ENCODE assay signal across 8 mouse cellular contexts in the genomic region with DNA sequence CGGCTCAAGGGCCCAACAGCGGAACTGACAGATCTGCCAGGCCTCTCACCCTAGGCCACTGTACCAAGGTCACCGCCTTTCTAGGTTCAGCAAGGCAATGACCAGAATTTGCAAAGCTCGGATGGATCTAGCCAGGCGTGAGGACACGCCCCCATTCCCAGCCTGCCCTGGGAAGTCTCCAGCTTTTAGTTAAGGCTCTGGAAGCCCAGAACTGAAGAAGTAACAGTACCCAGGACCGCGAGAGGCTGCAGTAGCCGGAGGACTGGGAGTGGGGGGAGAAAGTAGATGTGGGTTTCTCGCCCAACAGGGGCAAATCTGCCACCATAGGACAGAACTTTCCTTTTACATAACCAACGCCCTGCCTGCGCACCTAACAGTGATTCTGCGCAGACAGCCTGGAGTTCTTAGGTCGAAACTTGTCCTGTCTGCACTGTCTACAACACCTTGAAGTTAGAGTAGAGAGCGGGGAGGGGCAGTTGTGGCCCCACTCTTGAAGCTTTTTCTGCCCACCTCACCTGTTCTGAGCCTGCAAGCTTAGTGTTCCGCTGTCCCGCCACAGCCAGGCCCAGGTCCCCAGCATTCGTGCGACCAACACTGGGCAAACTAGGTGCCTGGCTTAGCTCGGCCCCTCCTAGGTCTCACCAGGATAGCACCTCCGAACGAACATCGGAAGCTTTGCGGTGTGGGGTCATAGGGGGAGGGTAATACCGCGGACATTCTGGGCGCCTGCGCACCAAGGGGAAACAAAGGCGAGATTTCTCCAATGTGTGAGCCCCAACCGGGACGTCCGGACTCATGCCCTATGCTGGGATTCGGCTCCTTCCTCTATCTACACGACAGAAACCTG. TPM values are rescaled to one million over a fixed set of nuclear protein-coding genes. Genes with fewer than 3 reads are reported as not detected.
DNase-seq lines count a peak whose midpoint lies in the region; ATAC-seq and TF ChIP-seq lines count a peak whose summit lies in the region.

No protein-coding gene starts in this region.

- 2% methylated on average over 34 of the region's 34 CpGs for WGBS in limb, embryonic 10.5 days
- 2% methylated on average over 34 of the region's 34 CpGs for WGBS in midbrain, embryonic 12.5 days

- H3K27me3 ChIP-seq in C2C12 (ENCODE audit: control insufficient read depth, insufficient read depth, insufficient read length), result no peaks in the 10 kb centered on the region
- H3K27me3 ChIP-seq in limb, embryonic 10.5 days (ENCODE audit: low read depth, poor library complexity, severe bottlenecking), result peaks cover 78% of the 10 kb centered on the region
- peaks cover 59% of the 10 kb centered on the region for H3K27me3 ChIP-seq in midbrain, embryonic 12.5 days

- no peaks in the 10 kb centered on the region for H3K9me3 ChIP-seq in limb, embryonic 10.5 days (replicated peaks)
- H3K9me3 ChIP-seq in midbrain, embryonic 12.5 days, result no peaks in the 10 kb centered on the region

- H3K79me3 ChIP-seq in C2C12 (ENCODE audit: low read depth), result no peaks in the 10 kb centered on the region

- H3K36me3 ChIP-seq in C2C12 (ENCODE audit: control insufficient read depth, insufficient read depth), result no peaks in the 10 kb centered on the region
- no peaks in the 10 kb centered on the region for H3K36me3 ChIP-seq in limb, embryonic 10.5 days
- no peaks in the 10 kb centered on the region for H3K36me3 ChIP-seq in midbrain, embryonic 12.5 days

- H3K27ac ChIP-seq in limb, embryonic 10.5 days, result peak overlapping the region; percentile 53; the same call in 1 of the 2 replicates
- H3K27ac ChIP-seq in midbrain, embryonic 12.5 days (replicated peaks), result no peak overlapping the region

- peak; percentile 5; the same call in 1 of the 2 replicates for ATAC-seq in midbrain, embryonic 12.5 days (ENCODE audit: low FRiP score, low read depth)
- no peak for ATAC-seq in cerebellum, adult (ENCODE audit: insufficient number of reproducible peaks, low FRiP score, low TSS enrichment)

- H3K4me2 ChIP-seq in midbrain, embryonic 12.5 days (replicated peaks), result peak overlapping the region; percentile 83

- peak overlapping the region; percentile 34; the same call in 1 of the 2 replicates for H3K9ac ChIP-seq in midbrain, embryonic 12.5 days (replicated peaks)

- H3K4me3 ChIP-seq in C2C12 (ENCODE audit: insufficient read depth, poor library complexity, severe bottlenecking), result no peak overlapping the region
- H3K4me3 ChIP-seq in limb, embryonic 10.5 days, result peak overlapping the region; percentile 57
- H3K4me3 ChIP-seq in midbrain, embryonic 12.5 days, result peak overlapping the region; percentile 46

- TF ChIP-seq CTCF in C2C12 (IDR thresholded peaks at IDR 0.05; ENCODE audit: control insufficient read depth, insufficient read depth, insufficient read length), result no peak

- intact Hi-C loops in heart, postnatal 10 days (cut with DNase I), result no loop called here
- intact Hi-C loops in gastrocnemius, postnatal 36 days (cut with DNase I), result loop anchor here (10.0 kb wide), 1 partner anchor 319 kb away; no protein-coding TSS in a partner anchor

- peak; percentile 78 for DNase-seq in embryo, embryonic 10.5 days (ENCODE audit: low spot score)
- peak; percentile 16 to 31 for DNase-seq in heart, postnatal 10 days
- DNase-seq in limb, embryonic 10.5 days (ENCODE audit: low spot score), result peak; percentile 61
- DNase-seq in gastrocnemius, adult 8-10 months (ENCODE audit: low spot score in 2 of 2), result no peak
- no peak for DNase-seq in gastrocnemius, postnatal 36 days

- peaks cover 9% of the 10 kb centered on the region for H3K79me2 ChIP-seq in C2C12 (ENCODE audit: control insufficient read depth, insufficient read depth)

- H3ac ChIP-seq in C2C12 (ENCODE audit: control insufficient read depth, insufficient read length, low read depth), result peak overlapping the region; percentile 22

- H3K4me1 ChIP-seq in limb, embryonic 10.5 days, result peaks cover 49% of the 10 kb centered on the region
- peaks cover 43% of the 10 kb centered on the region for H3K4me1 ChIP-seq in midbrain, embryonic 12.5 days

TF ChIP-seq in C2C12, 6 proteins besides CTCF, POLR2A, EP300 and RAD21:
- TF ChIP-seq MAX (IDR thresholded peaks at IDR 0.05), result no peak
- TF ChIP-seq MYOG (IDR thresholded peaks at IDR 0.05; ENCODE audit: control insufficient read depth, extremely low read depth, insufficient read length), result no peak
- TF ChIP-seq MYOD1 (IDR thresholded peaks at IDR 0.05; ENCODE audit: control insufficient read depth, insufficient read length, low read depth), result no peak
- no peak for TF ChIP-seq USF1 (IDR thresholded peaks at IDR 0.05; ENCODE audit: low read depth)
- no peak for TF ChIP-seq FOSL1 (IDR thresholded peaks at IDR 0.05; ENCODE audit: insufficient read depth, low read length, poor library complexity, severe bottlenecking)
- no peak for TF ChIP-seq CEBPB (IDR thresholded peaks at IDR 0.05; ENCODE audit: low read depth)

RNA-seq across cellular contexts. Expression of a gene that starts 3.7 kb away (rescaled TPM):
- polyA plus RNA-seq in C2C12 (2012; fragmentation: generic; extraction: Trizol), result 1.4 TPM
- total RNA-seq in heart, postnatal 10 days (2021), result 10 to 100 TPM; 29.2 to 32.9 TPM
- 1.7 and 2.2 TPM in 2 replicates for polyA plus RNA-seq in limb, embryonic 10.5 days (2016; fragmentation: Nextera tagmentation; extraction: Ambion mirVana)
- 2.7 and 3.2 TPM in 2 replicates for polyA plus RNA-seq in midbrain, embryonic 12.5 days (2016; fragmentation: Nextera tagmentation; extraction: Ambion mirVana)
- 10 to 100 TPM in 1 of 4 experiments, 1 to 10 TPM in 3; 4.1 to 12.0 (median 6.1) TPM for total RNA-seq in gastrocnemius, adult 8-10 months (2022)
- 10 to 100 TPM in 1 of 2 experiments, 1 to 10 TPM in 1; 4.8 to 14.5 TPM for total RNA-seq in gastrocnemius, postnatal 36 days (2021)

Comparison
In these comparisons a context has a peak if more than half of its experiments do, and no peak if none do; other contexts are left out.
1. DNase-seq: peak in embryo, embryonic 10.5 days (single experiment), heart, postnatal 10 days (2 of 2) and limb, embryonic 10.5 days (single experiment); none in gastrocnemius, adult 8-10 months (0 of 2) and gastrocnemius, postnatal 36 days (0 of 2).